ENCODE assay signal across 13 mouse cellular contexts in the genomic region with DNA sequence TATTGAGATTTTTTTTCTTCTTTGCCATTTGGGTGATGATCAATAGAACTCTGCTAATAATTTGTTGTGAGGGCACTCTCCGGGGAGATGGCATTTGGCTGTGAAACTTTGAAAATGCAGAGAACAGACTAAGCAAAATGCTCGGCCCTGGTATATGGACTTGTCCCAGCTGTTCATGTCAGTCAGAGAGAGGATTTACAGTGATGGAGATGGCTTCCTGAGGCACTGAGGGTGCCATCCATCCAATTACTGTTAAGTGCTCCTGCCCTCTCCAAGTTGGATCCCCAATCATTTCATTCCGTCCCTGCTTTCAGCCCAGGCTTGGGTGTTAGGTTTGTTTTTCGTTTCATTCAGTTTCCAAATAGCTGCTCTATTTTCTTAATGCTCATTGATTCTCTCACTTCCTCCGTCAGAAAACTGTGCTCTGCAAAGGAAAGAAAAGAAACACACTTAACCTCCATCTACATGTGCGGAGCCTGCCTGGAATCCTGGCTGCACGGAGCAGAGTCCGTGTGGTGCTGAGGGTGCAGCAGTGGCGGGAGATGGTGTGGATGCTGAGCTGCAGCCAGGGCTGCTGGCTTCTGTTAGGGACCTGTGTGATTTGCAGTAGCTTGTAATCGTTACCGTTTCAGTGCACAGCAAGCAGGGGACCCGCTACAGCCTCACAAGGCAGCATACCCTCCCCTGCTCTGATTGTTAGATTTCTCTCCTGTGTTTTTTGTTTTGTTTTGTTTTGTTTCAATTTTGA.
DNase-seq lines count a peak whose midpoint lies in the region; TF ChIP-seq lines count a peak whose summit lies in the region.
"Had no signal": no experiment of that assay in that cellular context is flagged by ENCODE, and none has a peak within 500 bp of the region (broad histone marks: within the 10 kb centered on the region; RNA-seq: fewer than 3 reads in every experiment).

No protein-coding gene starts in this region.

- H3K4me1 ChIP-seq in hindbrain, embryonic 10.5 days (replicated peaks), result peaks cover 39% of the 10 kb centered on the region
- H3K4me1 ChIP-seq: intestine, embryonic 15.5 days; stomach, embryonic 15.5 days had no signal

- peak; percentile 18 for DNase-seq in retina, embryonic 14.5 days (ENCODE audit: low spot score)
- no peak for DNase-seq in retina, postnatal 1 day
- no peak for DNase-seq in hindbrain, embryonic 10.5 days (ENCODE audit: low spot score)
- peak; percentile 29 for DNase-seq in mesoderm, embryonic 11.5 days (ENCODE audit: low read depth, low spot score)
- no peak for DNase-seq in heart, adult 8-10 months (ENCODE audit: low spot score)
- DNase-seq in right cerebral cortex, adult 2 months (ENCODE audit: low spot score in 2 of 2), result no peak
- DNase-seq in gastrocnemius, adult 2 months, result no peak
- DNase-seq: adrenal gland, postnatal 36 days; cerebellum, adult 8-10 months; liver, postnatal 0 days; right cerebral cortex, postnatal 4 days had no signal

- H3K36me3 ChIP-seq in hindbrain, embryonic 10.5 days, result no peaks in the 10 kb centered on the region
- H3K36me3 ChIP-seq: intestine, embryonic 15.5 days; stomach, embryonic 15.5 days had no signal

- peak overlapping the region; percentile 62 for H3K27ac ChIP-seq in hindbrain, embryonic 10.5 days
- H3K27ac ChIP-seq in gastrocnemius, adult 2 months, result no peak overlapping the region
- H3K27ac ChIP-seq: intestine, embryonic 15.5 days; stomach, embryonic 15.5 days had no signal

- no peaks in the 10 kb centered on the region for H3K27me3 ChIP-seq in hindbrain, embryonic 10.5 days (ENCODE audit: insufficient read depth, poor library complexity, severe bottlenecking)
- H3K27me3 ChIP-seq: intestine, embryonic 15.5 days; stomach, embryonic 15.5 days had no signal

- WGBS in hindbrain, embryonic 10.5 days, result 44% methylated on average over 12 of the region's 12 CpGs

- H3K4me3 ChIP-seq in hindbrain, embryonic 10.5 days, result no peak overlapping the region
- no peak overlapping the region for H3K4me3 ChIP-seq in gastrocnemius, adult 2 months
- H3K4me3 ChIP-seq: intestine, embryonic 15.5 days; stomach, embryonic 15.5 days had no signal

- TF ChIP-seq CTCF in gastrocnemius, adult 2 months (IDR thresholded peaks at IDR 0.05), result no peak

- intact Hi-C loops in gastrocnemius, adult 2 months (cut with DNase I), result no loop called here

- H3K9me3 ChIP-seq in hindbrain, embryonic 10.5 days, result no peaks in the 10 kb centered on the region
- H3K9me3 ChIP-seq: intestine, embryonic 15.5 days; stomach, embryonic 15.5 days had no signal

Comparison
In these comparisons a context has a peak if more than half of its experiments do, and no peak if none do; other contexts are left out.
1. DNase-seq: peak in retina, embryonic 14.5 days (single experiment) and mesoderm, embryonic 11.5 days (single experiment); none in retina, postnatal 1 day (single experiment), hindbrain, embryonic 10.5 days (single experiment), heart, adult 8-10 months (single experiment), right cerebral cortex, adult 2 months (0 of 2) and gastrocnemius, adult 2 months (single experiment).